Mouse (Mus musculus) liver, embryonic 11.5 days (tissue): ENCODE results near the gene Tinf2. TPM values are rescaled to one million over a fixed set of nuclear protein-coding genes. Genes with fewer than 3 reads are reported as not detected.

Source experiments
- ATAC-seq: fragments of 200-750 bp; cut with Nextera tagmentation; replicated peaks from 2 replicates; pipeline ENCODE4 v1.8.0; 2017; ENCODE audit warnings: moderate number of reproducible peaks, mild to moderate bottlenecking, moderate TSS enrichment, moderate library complexity; ENCODE audit not compliant: low FRiP score
- DNase-seq: peaks from one replicate; pipeline ENCODE4 v3.0.0-alpha.2; 2017; ENCODE audit warnings: low spot score
- H3K27ac ChIP-seq: fragments of 300-500 bp; sonication (generic); 2 replicates; pipeline ENCODE4 v1.5.1; 2014; ENCODE audit warnings: mild to moderate bottlenecking, low read depth, low read length, control low read depth
- H3K27me3 ChIP-seq: fragments of 300-500 bp; sonication (generic); replicated peaks from 2 replicates; pipeline ENCODE4 v1.6.1; 2014; ENCODE audit warnings: low read length, mixed read lengths; ENCODE audit not compliant: control insufficient read depth, insufficient read depth
- H3K36me3 ChIP-seq: fragments of 300-500 bp; sonication (generic); 2 replicates; pipeline ENCODE4 v1.6.1; 2014; ENCODE audit warnings: mild to moderate bottlenecking, low read length, moderate library complexity, mixed read lengths; ENCODE audit not compliant: control insufficient read depth, insufficient read depth
- H3K4me1 ChIP-seq: fragments of 300-500 bp; sonication (generic); replicated peaks from 2 replicates; pipeline ENCODE4 v1.6.1; 2014; ENCODE audit warnings: low read length, mixed read lengths; ENCODE audit not compliant: control insufficient read depth, insufficient read depth
- H3K4me2 ChIP-seq: fragments of 300-500 bp; sonication (generic); 2 replicates; pipeline ENCODE4 v1.6.1; 2014; ENCODE audit warnings: mild to moderate bottlenecking, control low read depth, moderate library complexity
- H3K4me3 ChIP-seq: fragments of 300-500 bp; sonication (generic); 2 replicates; pipeline ENCODE4 v1.5.1; 2014; ENCODE audit warnings: low read depth, low read length, control low read depth
- H3K9ac ChIP-seq: fragments of 300-500 bp; sonication (generic); 2 replicates; pipeline ENCODE4 v1.6.1; 2014; ENCODE audit warnings: low read depth, low read length, control low read depth
- H3K9me3 ChIP-seq: fragments of 300-500 bp; sonication (generic); 2 replicates; pipeline ENCODE4 v1.6.1; 2016; ENCODE audit warnings: low read length, inconsistent platforms, mixed read lengths; ENCODE audit not compliant: control insufficient read depth
- WGBS: fragments of 180-500 bp; shearing (Covaris S2); extraction: QIAGEN DNeasy Blood & Tissue Kit; methylation state at CpG from one replicate; pipeline ENCODE4 v1.1.7; 2014; 5-methylcytosine and 5-hydroxymethylcytosine counted together
- polyA plus RNA-seq: library from polyadenylated mRNA; unstranded; fragments of >200 nt; fragmentation: Nextera tagmentation; extraction: Ambion mirVana; gene quantifications from 2 replicates; pipeline ENCODE4 v1.2.1, GENCODE M21; 2014

Gene Tinf2
- 42.3 and 44.9 TPM in 2 replicates for polyA plus RNA-seq

GRCm38 (mm10) chr14:55681160-55682117 is at the start of gene Tinf2:
TSS of gene Tinf2 (minus strand) at chr14:55681820.
- DNase-seq (peak; percentile 95), ATAC-seq (peak; percentile 94)
- H3K27me3 ChIP-seq = no peaks in the 10 kb centered on the region
- no peaks in the 10 kb centered on the region for H3K9me3 ChIP-seq
- H3K36me3 ChIP-seq = peaks cover 25% of the 10 kb centered on the region
- H3K9ac ChIP-seq = peak within 1 kb of the TSS; percentile 83
- peak within 1 kb of the TSS; percentile 88 for H3K27ac ChIP-seq
- WGBS = under 1% methylated on average over 66 of the region's 66 CpGs
- H3K4me1 ChIP-seq = no peaks in the 10 kb centered on the region; the same call in 1 of the 2 replicates
- peak within 1 kb of the TSS; percentile 86 for H3K4me2 ChIP-seq
- H3K4me3 ChIP-seq = peak within 1 kb of the TSS; percentile 76

- H3K9ac ChIP-seq = no peak overlapping the region
- DNase-seq (no peak), ATAC-seq (no peak)
- H3K4me2 ChIP-seq = no peak overlapping the region
- no peaks in the 10 kb centered on the region for H3K27me3 ChIP-seq
- 72% methylated on average over 7 of the region's 7 CpGs for WGBS
- no peak overlapping the region for H3K4me3 ChIP-seq
- H3K36me3 ChIP-seq = no peaks in the 10 kb centered on the region
- no peaks in the 10 kb centered on the region for H3K4me1 ChIP-seq
- no peak overlapping the region for H3K27ac ChIP-seq
- no peaks in the 10 kb centered on the region for H3K9me3 ChIP-seq
Observed at GRCm38 (mm10) chr14:55730531-55731032, 49.0 kb upstream of the Tinf2 start.

- no peak overlapping the region for H3K4me3 ChIP-seq
- H3K9ac ChIP-seq = no peak overlapping the region
- no peak overlapping the region for H3K4me2 ChIP-seq
- H3K27ac ChIP-seq = no peak overlapping the region
- no peak for ATAC-seq
- no peaks in the 10 kb centered on the region for H3K9me3 ChIP-seq
- no peaks in the 10 kb centered on the region for H3K4me1 ChIP-seq
- no peaks in the 10 kb centered on the region for H3K27me3 ChIP-seq
- WGBS = 70% methylated on average over 7 of the region's 7 CpGs
- H3K36me3 ChIP-seq = no peaks in the 10 kb centered on the region
- DNase-seq = no peak
Observed at GRCm38 (mm10) chr14:55730116-55730515, 48.5 kb upstream of the Tinf2 start.

GRCm38 (mm10) chr14:55727889-55728685 is 46.5 kb upstream of the Tinf2 start:
- DNase-seq = no peak
- Histone ChIP-seq H3K4me1 (peaks cover 4% of the 10 kb centered on the region; the same call in 1 of the 2 replicates), H3K9me3 (no peaks in the 10 kb centered on the region), H3K9ac (no peak overlapping the region), H3K27me3 (no peaks in the 10 kb centered on the region), H3K4me2 (no peak overlapping the region), H3K4me3 (no peak overlapping the region), H3K27ac (no peak overlapping the region), H3K36me3 (no peaks in the 10 kb centered on the region)
- WGBS = 61% methylated on average over 8 of the region's 8 CpGs
- ATAC-seq = no peak

- ATAC-seq = no peak
- Histone ChIP-seq H3K36me3 (no peaks in the 10 kb centered on the region), H3K27ac (no peak overlapping the region), H3K27me3 (no peaks in the 10 kb centered on the region), H3K4me1 (peaks cover 7% of the 10 kb centered on the region; the same call in 1 of the 2 replicates), H3K9ac (no peak overlapping the region), H3K4me3 (no peak overlapping the region), H3K9me3 (no peaks in the 10 kb centered on the region), H3K4me2 (no peak overlapping the region)
- DNase-seq = no peak
Observed at GRCm38 (mm10) chr14:55726261-55726660, 44.6 kb upstream of the Tinf2 start.

GRCm38 (mm10) chr14:55724411-55724871 is 42.8 kb upstream of the Tinf2 start:
- H3K9me3 ChIP-seq = no peaks in the 10 kb centered on the region
- H3K4me2 ChIP-seq = no peak overlapping the region
- 51% methylated on average over 8 of the region's 8 CpGs for WGBS
- H3K9ac ChIP-seq = no peak overlapping the region
- H3K36me3 ChIP-seq = 0 out of 2 replicates have a peak, but pooled peaks cover 1% of the 10 kb centered on the region
- H3K4me1 ChIP-seq = peaks cover 8% of the 10 kb centered on the region
- no peak overlapping the region for H3K4me3 ChIP-seq
- ATAC-seq (no peak), DNase-seq (no peak)
- no peak overlapping the region for H3K27ac ChIP-seq
- H3K27me3 ChIP-seq = no peaks in the 10 kb centered on the region

GRCm38 (mm10) chr14:55723433-55723832 is 41.8 kb upstream of the Tinf2 start:
- ATAC-seq (no peak), DNase-seq (no peak)
- Histone ChIP-seq H3K9me3 (no peaks in the 10 kb centered on the region), H3K9ac (no peak overlapping the region), H3K4me1 (peaks cover 8% of the 10 kb centered on the region), H3K27me3 (no peaks in the 10 kb centered on the region), H3K4me3 (no peak overlapping the region), H3K36me3 (peaks cover 5% of the 10 kb centered on the region; the same call in 1 of the 2 replicates), H3K27ac (no peak overlapping the region), H3K4me2 (no peak overlapping the region)
- WGBS = 86% methylated on average over 7 of the region's 7 CpGs

- DNase-seq = no peak
- ATAC-seq = no peak; the same call in 1 of the 2 replicates
- Histone ChIP-seq H3K27ac (0 out of 2 replicates have a peak overlapping the region, but pooled peaks have one; percentile 2), H3K9ac (peak overlapping the region; percentile 20; the same call in 1 of the 2 replicates), H3K4me1 (peaks cover 8% of the 10 kb centered on the region), H3K27me3 (no peaks in the 10 kb centered on the region), H3K9me3 (no peaks in the 10 kb centered on the region), H3K4me3 (peak overlapping the region; percentile 75), H3K4me2 (peak overlapping the region; percentile 89), H3K36me3 (peaks cover 8% of the 10 kb centered on the region)
- 39% methylated on average over 8 of the region's 8 CpGs for WGBS
Observed at GRCm38 (mm10) chr14:55722438-55722945, 40.9 kb upstream of the Tinf2 start.
